Mouse (Mus musculus) forebrain, embryonic 14.5 days (tissue): ENCODE data around the gene C2cd5. TPM values are rescaled to one million over a fixed set of nuclear protein-coding genes. Genes with fewer than 3 reads are reported as not detected.
A peak's percentile ranks its signal among the peaks of the same experiment; 100 is the strongest.

Experiments used
- ATAC-seq: fragments of 200-750 bp; cut with Nextera tagmentation; 2 replicates; pipeline ENCODE4 v1.8.0; 2017; ENCODE audit warnings: mild to moderate bottlenecking, moderate library complexity
- DNase-seq: peaks from one replicate; pipeline ENCODE4 v3.0.0-alpha.2; 2015; ENCODE audit warnings: low spot score
- H3K27ac ChIP-seq: fragments of 300-500 bp; sonication (generic); 2 replicates; pipeline ENCODE4 v1.5.1; 2014; ENCODE audit warnings: low read depth, mild to moderate bottlenecking, control low read depth, low read length, moderate library complexity
- H3K27me3 ChIP-seq: fragments of 300-500 bp; sonication (generic); replicated peaks from 2 replicates; pipeline ENCODE4 v1.6.1; 2014; ENCODE audit warnings: low read length, control low read depth, mixed read lengths; ENCODE audit not compliant: control insufficient read depth, insufficient read depth
- H3K36me3 ChIP-seq: fragments of 300-500 bp; sonication (generic); 2 replicates; pipeline ENCODE4 v1.6.1; 2014; ENCODE audit warnings: low read length, control low read depth; ENCODE audit not compliant: control insufficient read depth, insufficient read depth
- H3K4me1 ChIP-seq: fragments of 300-500 bp; sonication (generic); 2 replicates; pipeline ENCODE4 v1.6.1; 2014; ENCODE audit warnings: antibody characterized with exemption, low read length, control low read depth; ENCODE audit not compliant: control insufficient read depth, insufficient read depth
- H3K4me2 ChIP-seq: fragments of 300-500 bp; sonication (generic); 2 replicates; pipeline ENCODE4 v1.6.1; 2014; ENCODE audit warnings: mild to moderate bottlenecking, control low read depth, low read length
- H3K4me3 ChIP-seq: fragments of 300-500 bp; sonication (generic); 2 replicates; pipeline ENCODE4 v1.5.1; 2014; ENCODE audit warnings: low read depth, low read length, control low read depth
- H3K9ac ChIP-seq: fragments of 300-500 bp; sonication (generic); 2 replicates; pipeline ENCODE4 v1.6.1; 2014; ENCODE audit warnings: mild to moderate bottlenecking, low read length, control low read depth, moderate library complexity
- H3K9me3 ChIP-seq: fragments of 300-500 bp; sonication (generic); replicated peaks from 2 replicates; pipeline ENCODE4 v1.6.1; 2016; ENCODE audit warnings: low read length, control low read depth, mixed read lengths; ENCODE audit not compliant: control insufficient read depth
- WGBS: fragments of 180-500 bp; shearing (Covaris S2); extraction: QIAGEN DNeasy Blood & Tissue Kit; methylation state at CpG from one replicate; pipeline ENCODE4 v1.1.7; 2014; 5-methylcytosine and 5-hydroxymethylcytosine counted together
- polyA plus RNA-seq: library from polyadenylated mRNA; unstranded; fragments of >200 nt; fragmentation: Nextera tagmentation; extraction: Ambion mirVana; gene quantifications from 2 replicates; pipeline ENCODE4 v1.2.1, GENCODE M21; 2014

Gene C2cd5
- 23.3 and 30.1 TPM in 2 replicates for polyA plus RNA-seq

DNA sequence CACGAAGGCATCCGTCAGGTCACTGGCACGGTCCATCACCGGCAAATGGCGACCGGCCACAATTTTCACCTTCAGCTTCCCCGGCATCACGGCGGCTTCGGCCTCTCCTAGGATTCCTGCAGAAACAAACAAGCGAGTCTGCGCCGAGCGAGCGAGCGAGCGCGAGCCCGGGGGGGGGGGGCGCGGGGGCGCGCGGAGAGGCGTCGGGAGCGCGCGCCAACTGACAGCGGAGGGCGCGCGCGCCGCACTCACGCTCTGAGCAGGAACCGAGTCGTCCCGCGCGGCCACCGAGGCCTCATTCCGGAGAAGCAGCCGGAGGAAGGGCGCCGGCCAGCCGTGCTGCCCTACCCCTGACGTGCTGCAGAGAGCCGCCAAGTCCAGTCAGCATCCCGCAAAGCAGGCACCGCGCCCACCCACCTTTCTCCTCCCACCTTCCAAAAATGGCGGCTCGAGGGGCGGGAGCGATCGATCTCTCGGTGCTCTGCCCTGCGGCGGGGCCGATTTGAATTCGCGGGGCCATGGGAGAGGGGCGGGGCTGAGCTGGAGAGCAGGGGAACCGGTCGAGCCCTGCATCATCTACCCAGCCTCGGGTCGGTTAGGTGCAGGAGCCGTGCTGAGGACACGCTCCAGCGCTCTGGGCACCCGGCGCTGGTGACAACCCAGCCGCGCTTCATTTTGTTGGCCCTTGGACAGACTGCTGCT, at the start of gene C2cd5:
TSS of gene C2cd5 (minus strand) at position 461 of the 702 bp plus-strand sequence.
- peak within 1 kb of the TSS; percentile 96 for H3K9ac ChIP-seq
- H3K27ac ChIP-seq = peak within 1 kb of the TSS; percentile 97
- H3K4me1 ChIP-seq = peaks cover 8% of the 10 kb centered on the region
- H3K4me3 ChIP-seq = peak within 1 kb of the TSS; percentile 89
- ATAC-seq = peak; percentile 97
- 0 out of 2 replicates have a peak, but pooled peaks cover 4% of the 10 kb centered on the region for H3K9me3 ChIP-seq
- H3K4me2 ChIP-seq = peak within 1 kb of the TSS; percentile 73
- under 1% methylated on average over 57 of the region's 75 CpGs for WGBS
- DNase-seq = peak; percentile 98
- no peaks in the 10 kb centered on the region for H3K27me3 ChIP-seq
- H3K36me3 ChIP-seq = peaks cover 11% of the 10 kb centered on the region

DNA sequence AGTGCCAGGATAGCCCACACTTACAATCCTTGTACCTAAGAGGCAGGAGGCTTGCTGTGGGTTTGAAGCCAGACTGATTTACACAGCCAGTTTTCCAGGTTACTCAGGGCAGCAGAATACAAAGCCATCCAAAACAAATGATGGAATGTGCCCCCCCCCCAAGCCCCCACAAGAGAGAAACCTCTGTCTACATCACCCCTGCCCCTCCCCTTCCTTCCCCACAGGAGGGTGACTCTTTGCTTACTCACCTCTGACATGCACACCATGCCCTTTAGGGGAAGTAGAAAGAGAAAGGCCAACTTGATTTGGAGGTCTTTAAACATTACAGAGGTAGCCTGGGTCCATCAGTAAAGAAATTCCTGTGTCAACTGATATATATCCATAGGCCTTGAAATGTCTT, 48.9 kb upstream of the C2cd5 start:
- H3K9ac ChIP-seq = no peak overlapping the region
- no peak overlapping the region for H3K4me2 ChIP-seq
- H3K27me3 ChIP-seq = no peaks in the 10 kb centered on the region
- no peaks in the 10 kb centered on the region for H3K9me3 ChIP-seq
- 0 out of 2 replicates have a peak, but pooled peaks cover 4% of the 10 kb centered on the region for H3K4me1 ChIP-seq
- H3K4me3 ChIP-seq = no peak overlapping the region
- H3K27ac ChIP-seq = no peak overlapping the region
- H3K36me3 ChIP-seq = no peaks in the 10 kb centered on the region
- ATAC-seq = no peak
- DNase-seq = no peak

DNA sequence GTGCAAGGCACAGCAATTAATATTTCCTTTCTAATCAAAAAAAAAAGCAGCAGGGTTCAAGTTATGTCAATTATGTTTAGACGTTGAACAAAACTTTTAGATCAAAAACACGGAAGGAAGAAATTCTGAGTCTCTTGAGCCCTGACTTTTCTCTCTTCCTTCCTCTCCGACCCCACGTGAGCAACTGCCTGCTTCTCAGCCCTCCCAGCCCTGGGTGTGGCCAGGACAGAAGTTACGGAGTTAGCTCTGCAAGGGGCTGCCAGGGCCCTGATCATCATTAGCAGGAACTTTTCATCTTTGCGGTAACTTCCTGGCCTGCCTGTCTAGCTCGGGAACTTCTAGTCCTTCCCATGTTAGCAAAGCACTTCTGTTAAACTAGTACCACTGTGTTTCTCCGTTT, 46.8 kb upstream of the C2cd5 start:
- no peaks in the 10 kb centered on the region for H3K36me3 ChIP-seq
- H3K27ac ChIP-seq = no peak overlapping the region
- H3K4me2 ChIP-seq = no peak overlapping the region
- no peak overlapping the region for H3K9ac ChIP-seq
- no peaks in the 10 kb centered on the region for H3K9me3 ChIP-seq
- no peak for ATAC-seq
- 40% methylated on average over 8 of the region's 8 CpGs for WGBS
- DNase-seq = no peak
- H3K4me1 ChIP-seq = no peaks in the 10 kb centered on the region
- H3K4me3 ChIP-seq = no peak overlapping the region
- H3K27me3 ChIP-seq = no peaks in the 10 kb centered on the region

DNA sequence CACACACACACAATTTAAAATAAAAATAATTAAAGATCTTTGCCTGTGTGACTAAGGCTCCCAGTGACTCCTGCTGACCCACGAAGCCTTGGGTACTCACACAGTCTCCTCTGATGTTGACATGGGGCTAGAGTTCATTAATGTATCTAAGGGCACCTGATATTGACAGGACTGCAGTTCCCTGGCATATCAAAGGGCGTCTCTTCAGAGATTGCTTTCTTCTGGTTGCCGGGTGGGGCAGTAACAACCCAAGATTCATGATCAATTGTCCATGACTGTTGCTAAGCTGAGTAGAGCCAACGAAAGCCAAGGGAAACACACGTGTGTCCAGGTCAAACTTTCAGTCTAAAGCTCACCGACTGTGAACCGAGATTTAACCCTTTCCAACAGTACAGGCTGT, 45.1 kb upstream of the C2cd5 start:
- H3K4me1 ChIP-seq = no peaks in the 10 kb centered on the region
- no peak for DNase-seq
- WGBS = 69% methylated on average over 7 of the region's 7 CpGs
- no peaks in the 10 kb centered on the region for H3K9me3 ChIP-seq
- H3K9ac ChIP-seq = no peak overlapping the region
- no peaks in the 10 kb centered on the region for H3K27me3 ChIP-seq
- no peak for ATAC-seq
- H3K27ac ChIP-seq = no peak overlapping the region
- no peak overlapping the region for H3K4me2 ChIP-seq
- H3K36me3 ChIP-seq = no peaks in the 10 kb centered on the region
- H3K4me3 ChIP-seq = no peak overlapping the region

DNA sequence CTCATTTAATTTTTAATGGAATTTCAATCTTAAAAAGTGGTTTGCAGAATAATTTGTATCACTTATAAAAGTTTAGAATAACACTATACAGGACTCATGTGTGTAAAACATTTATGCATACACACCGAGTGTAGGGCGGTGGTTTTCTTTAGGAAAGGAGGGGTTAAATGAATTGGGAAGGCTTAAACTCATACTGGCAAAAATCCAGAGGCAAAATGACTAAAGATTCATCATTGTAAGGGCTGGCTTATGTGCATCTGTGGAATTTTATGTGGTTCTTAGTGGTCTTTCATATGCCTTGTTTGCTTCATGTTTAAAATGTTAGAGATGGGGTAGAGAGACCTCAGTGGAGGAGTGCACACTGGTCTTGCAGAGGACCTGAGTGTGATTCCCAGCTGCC, 44.6 kb upstream of the C2cd5 start:
- ATAC-seq = no peak
- 84% methylated on average over 2 of the region's 2 CpGs for WGBS
- no peak for DNase-seq

DNA sequence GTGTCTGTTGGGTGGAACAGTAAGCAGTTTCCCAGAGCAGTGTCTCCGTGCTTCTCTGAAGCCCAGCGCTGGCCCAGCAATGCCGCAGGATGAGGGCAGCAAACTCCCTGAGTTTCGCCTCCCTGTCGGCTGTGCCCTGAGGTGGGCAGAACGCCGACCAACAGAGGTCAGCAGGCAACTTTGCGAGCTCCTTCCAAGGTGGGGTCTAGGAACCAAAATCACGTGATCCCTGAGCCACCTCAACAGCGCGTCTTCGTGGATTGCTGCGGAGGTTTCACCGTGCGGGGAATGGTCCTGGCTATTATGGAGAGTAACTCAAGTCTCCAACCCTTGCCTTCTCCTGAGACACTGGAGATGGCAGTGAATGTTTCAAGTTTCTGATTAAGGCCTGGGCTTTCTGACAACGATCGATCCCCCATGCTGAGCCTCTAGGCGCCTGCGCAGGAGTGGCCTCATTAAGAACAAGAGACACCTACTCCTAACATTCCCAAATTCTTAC, 43.9 kb upstream of the C2cd5 start:
- Histone ChIP-seq H3K36me3 (no peaks in the 10 kb centered on the region), H3K9me3 (no peaks in the 10 kb centered on the region), H3K4me3 (peak overlapping the region; percentile 30), H3K27ac (no peak overlapping the region), H3K4me2 (peak overlapping the region; percentile 57), H3K9ac (peak overlapping the region; percentile 17; the same call in 1 of the 2 replicates), H3K4me1 (no peaks in the 10 kb centered on the region), H3K27me3 (no peaks in the 10 kb centered on the region)
- DNase-seq (peak; percentile 31), ATAC-seq (peak; percentile 32; the same call in 1 of the 2 replicates)
- 24% methylated on average over 19 of the region's 19 CpGs for WGBS

More for the DNA sequence above, 44.6 kb upstream of the C2cd5 start:
- no peak overlapping the region for H3K4me3 ChIP-seq
- H3K36me3 ChIP-seq = no peaks in the 10 kb centered on the region
- H3K27ac ChIP-seq = no peak overlapping the region
- H3K27me3 ChIP-seq = no peaks in the 10 kb centered on the region
- no peak overlapping the region for H3K9ac ChIP-seq
- no peaks in the 10 kb centered on the region for H3K4me1 ChIP-seq
- H3K4me2 ChIP-seq = no peak overlapping the region
- H3K9me3 ChIP-seq = no peaks in the 10 kb centered on the region

DNA sequence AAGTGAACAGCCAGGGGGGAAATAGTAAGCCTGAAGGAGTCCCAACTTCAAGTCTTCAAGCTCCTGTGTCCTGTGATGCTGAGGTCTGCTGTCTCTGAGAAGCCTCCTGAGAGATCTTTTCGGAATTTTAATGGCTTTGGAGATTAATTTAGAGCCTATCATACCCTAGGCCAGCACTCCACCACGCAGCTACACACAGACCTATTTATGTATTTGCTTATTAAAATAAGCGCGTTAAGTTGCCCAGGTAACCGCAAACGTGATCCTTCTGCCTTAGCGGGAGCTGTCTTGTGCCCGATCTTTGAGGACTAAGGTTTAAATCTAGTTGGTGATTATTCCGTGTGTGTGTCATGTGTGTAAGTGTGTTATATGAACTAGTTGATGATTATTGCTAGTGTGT, 43.4 kb upstream of the C2cd5 start:
- ATAC-seq (no peak), DNase-seq (no peak)
- no peaks in the 10 kb centered on the region for H3K27me3 ChIP-seq
- H3K4me2 ChIP-seq = peak overlapping the region; percentile 57
- no peaks in the 10 kb centered on the region for H3K9me3 ChIP-seq
- no peaks in the 10 kb centered on the region for H3K4me1 ChIP-seq
- no peak overlapping the region for H3K27ac ChIP-seq
- H3K4me3 ChIP-seq = peak overlapping the region; percentile 30; the same call in 1 of the 2 replicates
- no peak overlapping the region for H3K9ac ChIP-seq
- WGBS = 79% methylated on average over 9 of the region's 9 CpGs
- no peaks in the 10 kb centered on the region for H3K36me3 ChIP-seq

DNA sequence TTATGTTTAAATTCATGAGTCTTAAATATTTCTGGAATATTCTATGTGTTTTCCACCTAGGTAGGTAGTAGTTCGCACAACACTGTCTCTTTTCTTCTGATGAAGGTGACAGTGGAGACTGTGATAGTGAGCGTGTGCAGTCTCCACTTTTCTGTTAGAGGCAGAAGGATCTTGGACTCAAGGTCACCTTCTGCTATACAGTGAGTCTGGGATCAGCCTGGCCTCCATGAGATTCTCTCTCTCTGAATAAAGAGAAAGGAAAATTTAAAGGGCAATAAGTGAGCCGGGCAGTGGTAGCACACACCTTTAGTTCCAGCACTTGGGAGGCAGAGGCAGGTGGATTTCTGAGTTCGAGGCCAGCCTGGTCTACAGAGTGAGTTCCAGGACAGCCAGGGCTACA, 42.9 kb upstream of the C2cd5 start:
- no peak overlapping the region for H3K27ac ChIP-seq
- H3K4me2 ChIP-seq = no peak overlapping the region
- no peak overlapping the region for H3K4me3 ChIP-seq
- no peak overlapping the region for H3K9ac ChIP-seq
- H3K27me3 ChIP-seq = no peaks in the 10 kb centered on the region
- 96% methylated on average over 4 of the region's 4 CpGs for WGBS
- ATAC-seq (no peak), DNase-seq (no peak)
- H3K4me1 ChIP-seq = no peaks in the 10 kb centered on the region
- H3K9me3 ChIP-seq = no peaks in the 10 kb centered on the region
- H3K36me3 ChIP-seq = no peaks in the 10 kb centered on the region
